Mouse (Mus musculus) heart, postnatal 10 days (tissue): ENCODE data around the gene Olfr263. TPM values are rescaled to one million over a fixed set of nuclear protein-coding genes. Genes with fewer than 3 reads are reported as not detected.

Experiments used
- DNase-seq, 2 experiments: peaks; one replicate each; pipeline ENCODE4 v3.0.0; 2021
- intact Hi-C: fragments of 180-260 bp; cut with DNase I; formaldehyde crosslinking; loops from one replicate; pipeline ENCODE4 v1.15.1; 2025
- total RNA-seq, 2 experiments: library from RNA; stranded (reverse); gene quantifications; 2 replicates each; pipeline ENCODE4 v1.2.3; 2021

Gene Olfr263
- total RNA-seq, 2 experiments from 2014 or later: not detected

GRCm38 (mm10) chr13:21169121-21169656 is 39.8 kb downstream of the Olfr263 start:
- DNase-seq: peak; percentile 17 to 31
- intact Hi-C loops: loop anchor here (2.0 kb wide), 1 partner anchor 32 kb away; no protein-coding TSS in a partner anchor

- DNase-seq: peak; percentile 81 to 82
- intact Hi-C loops: loop anchor here (2.0 to 5.0 kb wide), 4 partner anchors 31 to 542 kb away; no protein-coding TSS in a partner anchor
Measured at GRCm38 (mm10) chr13:21169657-21170430, 40.4 kb downstream of the Olfr263 start.

GRCm38 (mm10) chr13:21170431-21171155 is 41.2 kb downstream of the Olfr263 start:
- DNase-seq: no peak
- intact Hi-C loops: loop anchor here (5.0 kb wide), 3 partner anchors 62 to 542 kb away; no protein-coding TSS in a partner anchor

- DNase-seq: peak in 1 of 2 experiments; percentile 11
- intact Hi-C loops: loop anchor here (5.0 kb wide), 3 partner anchors 61 to 541 kb away; no protein-coding TSS in a partner anchor
Measured at GRCm38 (mm10) chr13:21171156-21171530, 41.7 kb downstream of the Olfr263 start.

- peak; percentile 41 to 42 for DNase-seq
- intact Hi-C loops: loop anchor here (5.0 kb wide), 3 partner anchors 61 to 541 kb away; no protein-coding TSS in a partner anchor
Measured at GRCm38 (mm10) chr13:21171600-21172150, 42.2 kb downstream of the Olfr263 start.

GRCm38 (mm10) chr13:21172241-21173027 is 43.0 kb downstream of the Olfr263 start:
- intact Hi-C loops: loop anchor here (5.0 kb wide), 3 partner anchors 60 to 540 kb away; no protein-coding TSS in a partner anchor

GRCm38 (mm10) chr13:21173072-21173471 is 43.6 kb downstream of the Olfr263 start:
- intact Hi-C loops: loop anchor here (5.0 kb wide), 3 partner anchors 59 to 539 kb away; no protein-coding TSS in a partner anchor
- DNase-seq: peak; percentile 88 to 94

More at GRCm38 (mm10) chr13:21172241-21173027, 43.0 kb downstream of the Olfr263 start:
- DNase-seq: peak; percentile 81 to 82

- intact Hi-C loops: no loop called here
- no peak for DNase-seq
Measured at GRCm38 (mm10) chr13:21176733-21177132, 47.3 kb downstream of the Olfr263 start.

- intact Hi-C loops: no loop called here
- DNase-seq: no peak
Measured at GRCm38 (mm10) chr13:21177657-21178056, 48.2 kb downstream of the Olfr263 start.

- intact Hi-C loops: no loop called here
- DNase-seq: no peak
Measured at GRCm38 (mm10) chr13:21178364-21178763, 48.9 kb downstream of the Olfr263 start.

- DNase-seq: no peak
- intact Hi-C loops: no loop called here
Measured at GRCm38 (mm10) chr13:21179367-21179723, 49.9 kb downstream of the Olfr263 start, which contains the start of gene Trim27. TSS of gene Trim27 (plus strand) at chr13:21179445.

- DNase-seq: peak; percentile 92 to 94
- intact Hi-C loops: no loop called here
Measured at GRCm38 (mm10) chr13:21179724-21180550, 50.5 kb downstream of the Olfr263 start.

GRCm38 (mm10) chr13:21180551-21181530 is 51.4 kb downstream of the Olfr263 start:
- peak; percentile 68 to 75 for DNase-seq
- intact Hi-C loops: no loop called here

- intact Hi-C loops: loop anchor here (2.0 kb wide), 1 partner anchor 19 kb away; no protein-coding TSS in a partner anchor
Measured at GRCm38 (mm10) chr13:21181996-21182395, 52.6 kb downstream of the Olfr263 start.

GRCm38 (mm10) chr13:21183066-21183465 is 53.6 kb downstream of the Olfr263 start:
- intact Hi-C loops: loop anchor here (2.0 kb wide), 1 partner anchor 18 kb away; no protein-coding TSS in a partner anchor
- no peak for DNase-seq

More at GRCm38 (mm10) chr13:21181996-21182395, 52.6 kb downstream of the Olfr263 start:
- DNase-seq: no peak

- no peak for DNase-seq
- intact Hi-C loops: loop anchor here (2.0 kb wide), 1 partner anchor 17 kb away; no protein-coding TSS in a partner anchor
Measured at GRCm38 (mm10) chr13:21183661-21184060, 54.2 kb downstream of the Olfr263 start.

GRCm38 (mm10) chr13:21185521-21185920 is 56.1 kb downstream of the Olfr263 start:
- intact Hi-C loops: no loop called here
- DNase-seq: no peak
